8 mouse cellular contexts compared by ENCODE assay signal in genomic region chr10:127179871-127180694, GRCm38 (mm10). TPM values are rescaled to one million over a fixed set of nuclear protein-coding genes. Genes with fewer than 3 reads are reported as not detected.
DNase-seq lines count a peak whose midpoint lies in the region; ATAC-seq and TF ChIP-seq lines count a peak whose summit lies in the region.

Gene Slc26a10 (minus strand): TSS chr10:127180645.

- peaks cover 77% of the 10 kb centered on the region for H3K27me3 ChIP-seq in heart, embryonic 16.5 days (ENCODE audit: control insufficient read depth, insufficient read depth, low read length)
- H3K27me3 ChIP-seq in limb, embryonic 10.5 days (ENCODE audit: low read depth, poor library complexity, severe bottlenecking) = peaks cover 90% of the 10 kb centered on the region
- H3K27me3 ChIP-seq in small intestine, adult 2 months (ENCODE audit: control insufficient read depth, insufficient read depth, low read length) = peaks cover 56% of the 10 kb centered on the region

- no peak for ATAC-seq in heart, embryonic 16.5 days (replicated peaks; ENCODE audit: extremely low read depth, insufficient read depth, low FRiP score)

- DNase-seq in cerebellum, adult 11-12 months = peak; percentile 14
- no peak for DNase-seq in cerebellum, adult 9-10 months
- peak; percentile 80 for DNase-seq in right cerebral cortex, adult 18-20 months
- DNase-seq in right cerebral cortex, postnatal 14 days = no peak
- DNase-seq in limb, embryonic 10.5 days (ENCODE audit: low spot score) = peak; percentile 54
- DNase-seq in adrenal gland, postnatal 4 days (ENCODE audit: low spot score in 2 of 2) = no peak

- H3K4me1 ChIP-seq in heart, embryonic 16.5 days (ENCODE audit: control insufficient read depth, insufficient read depth, low read length) = peaks cover 19% of the 10 kb centered on the region
- peaks cover 67% of the 10 kb centered on the region for H3K4me1 ChIP-seq in limb, embryonic 10.5 days
- peaks cover 13% of the 10 kb centered on the region for H3K4me1 ChIP-seq in small intestine, adult 2 months (ENCODE audit: control insufficient read depth, insufficient read depth, insufficient read length, low read length)

- no peak for TF ChIP-seq POLR2A in small intestine, adult 2 months (IDR thresholded peaks at IDR 0.05; ENCODE audit: low read depth, low read length)

- peak within 1 kb of the TSS; percentile 41 for H3K4me3 ChIP-seq in heart, embryonic 16.5 days (ENCODE audit: low read length)
- H3K4me3 ChIP-seq in limb, embryonic 10.5 days = peak within 1 kb of the TSS; percentile 45
- peak within 1 kb of the TSS; percentile 2; the same call in 1 of the 2 replicates for H3K4me3 ChIP-seq in small intestine, adult 2 months (ENCODE audit: low read depth, low read length)

- TF ChIP-seq CTCF in small intestine, adult 2 months (IDR thresholded peaks at IDR 0.05; ENCODE audit: extremely low read depth, insufficient read length, insufficient replicate concordance, low read depth, low read length) = no peak

- H3K36me3 ChIP-seq in heart, embryonic 16.5 days (ENCODE audit: control insufficient read depth, insufficient read depth) = no peaks in the 10 kb centered on the region
- H3K36me3 ChIP-seq in limb, embryonic 10.5 days = peaks cover 26% of the 10 kb centered on the region
- no peaks in the 10 kb centered on the region for H3K36me3 ChIP-seq in small intestine, adult 2 months (ENCODE audit: control insufficient read depth, insufficient read depth, low read length)

- no peaks in the 10 kb centered on the region for H3K9me3 ChIP-seq in heart, embryonic 16.5 days (replicated peaks; ENCODE audit: control insufficient read depth, low read length)
- H3K9me3 ChIP-seq in limb, embryonic 10.5 days (replicated peaks) = no peaks in the 10 kb centered on the region

- H3K27ac ChIP-seq in heart, embryonic 16.5 days (ENCODE audit: low read length) = 0 out of 2 replicates have a peak within 1 kb of the TSS, but pooled peaks have one; percentile 25
- H3K27ac ChIP-seq in limb, embryonic 10.5 days = no peak within 1 kb of the TSS
- no peak within 1 kb of the TSS for H3K27ac ChIP-seq in small intestine, adult 2 months (ENCODE audit: insufficient read depth, low read depth, low read length)

- 3% methylated on average over 34 of the region's 34 CpGs for WGBS in heart, embryonic 16.5 days
- under 1% methylated on average over 34 of the region's 34 CpGs for WGBS in limb, embryonic 10.5 days
- 3% methylated on average over 34 of the region's 34 CpGs for WGBS in small intestine, adult 2 months

- H3K4me2 ChIP-seq in heart, embryonic 16.5 days (ENCODE audit: low read depth, low read length) = peak within 1 kb of the TSS; percentile 60

- H3K9ac ChIP-seq in heart, embryonic 16.5 days (ENCODE audit: low read length) = peak within 1 kb of the TSS; percentile 48

RNA-seq across cellular contexts. Expression of gene Slc26a10, which starts in this region (rescaled TPM):
- polyA plus RNA-seq in heart, embryonic 16.5 days (2015; fragmentation: Nextera tagmentation; extraction: Ambion mirVana) = 16.2 and 17.6 TPM in 2 replicates
- 3.4 and 4.1 TPM in 2 replicates for polyA plus RNA-seq in limb, embryonic 10.5 days (2016; fragmentation: Nextera tagmentation; extraction: Ambion mirVana)
- 0.56 and 0.85 TPM in 2 replicates for polyA plus RNA-seq in small intestine, adult 2 months (2012; rRNA removed)
- total RNA-seq in adrenal gland, postnatal 4 days (2021) = 1 to 10 TPM; 1.6 to 3.0 TPM

Comparison
In these comparisons a context has a peak if more than half of its experiments do, and no peak if none do; other contexts are left out.
1. DNase-seq: peak in cerebellum, adult 11-12 months (single experiment), right cerebral cortex, adult 18-20 months (single experiment) and limb, embryonic 10.5 days (single experiment); none in cerebellum, adult 9-10 months (single experiment), right cerebral cortex, postnatal 14 days (single experiment) and adrenal gland, postnatal 4 days (0 of 2).
2. Peak in every context shown above with its lines, with median percentiles within 50 percentile points of each other: H3K4me3 ChIP-seq.